Mouse (Mus musculus): ENCODE measurements around the gene Zfyve26. TPM values are rescaled to one million over a fixed set of nuclear protein-coding genes. Genes with fewer than 3 reads are reported as not detected.

Gene Zfyve26
- total RNA-seq, 1 experiment from 2014 or later: 64.7 TPM

DNA sequence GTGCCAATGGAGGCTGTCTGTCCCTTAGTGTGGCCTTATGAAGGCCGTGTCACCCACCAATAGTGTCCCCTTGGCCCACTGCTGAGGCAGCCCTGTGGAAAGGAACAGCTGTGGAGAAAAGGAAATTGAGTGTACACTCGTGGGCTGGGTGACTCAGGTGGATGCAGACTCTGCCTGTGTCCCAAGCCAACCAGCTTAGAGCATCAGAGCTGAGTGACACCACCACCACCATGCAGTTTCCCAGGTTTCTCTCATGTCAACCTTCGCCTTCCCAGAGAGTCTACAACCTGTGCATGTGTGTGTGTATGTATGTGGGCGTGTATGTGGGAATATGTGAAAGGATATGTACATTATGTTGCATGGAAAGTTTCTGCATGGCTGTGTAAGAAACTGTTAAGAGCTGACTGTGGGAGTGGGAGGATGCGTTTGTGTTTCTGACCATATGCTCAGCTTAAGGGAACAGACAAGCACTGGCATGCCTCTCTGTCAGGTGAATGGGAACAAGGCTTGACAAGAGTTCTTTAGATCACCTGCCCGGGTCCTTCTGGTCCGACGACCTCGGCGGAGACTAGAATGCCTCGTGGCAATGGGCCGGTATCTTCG is 16.5 kb downstream of the Zfyve26 start:
- ATAC-seq (ENCODE audit: extremely low read depth, insufficient number of reproducible peaks, low FRiP score, poor library complexity, severe bottlenecking): no peak

DNA sequence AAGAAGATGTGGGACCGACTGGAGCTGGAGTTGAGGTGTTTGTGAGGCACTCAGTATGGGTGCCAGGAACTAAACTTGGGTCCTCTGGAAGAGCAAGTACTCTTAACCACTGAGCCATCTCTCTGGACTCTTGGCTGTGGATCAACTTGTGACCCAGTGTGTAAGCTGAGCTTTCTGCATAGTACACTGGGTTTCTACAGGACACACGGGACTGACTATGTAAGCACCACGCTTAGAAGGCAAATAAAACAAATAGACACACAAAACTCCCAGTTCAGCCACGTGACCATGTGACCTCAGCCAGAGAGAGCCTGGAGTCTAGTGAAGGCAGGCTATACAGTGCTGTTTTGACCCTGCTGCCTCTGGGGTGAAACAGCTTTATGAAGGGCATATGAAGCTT is 23.5 kb downstream of the Zfyve26 start:
- no peak for ATAC-seq (ENCODE audit: extremely low read depth, insufficient number of reproducible peaks, low FRiP score, poor library complexity, severe bottlenecking)

DNA sequence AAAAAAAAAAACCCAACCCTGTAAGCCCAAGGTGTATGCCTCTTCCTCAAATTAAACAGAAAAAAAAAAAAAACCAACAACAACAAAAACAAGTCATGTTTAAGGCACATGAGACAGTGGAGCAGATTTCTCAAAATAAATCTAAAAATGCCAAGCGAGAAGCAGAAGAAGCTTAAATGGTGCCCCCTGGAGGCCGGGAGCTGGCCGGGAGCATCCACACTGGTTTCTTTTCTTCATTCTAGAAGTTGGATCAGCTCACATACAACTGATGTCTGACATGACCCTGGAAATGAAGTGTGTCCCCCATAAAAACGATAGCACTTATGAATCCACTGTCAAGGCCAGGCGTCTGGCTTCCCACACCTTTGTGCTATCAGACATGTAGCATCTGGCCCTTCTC is 35.1 kb downstream of the Zfyve26 start:
- 0 out of 2 replicates have a peak, but pooled peaks have one; percentile 30 for ATAC-seq (ENCODE audit: extremely low read depth, insufficient number of reproducible peaks, low FRiP score, poor library complexity, severe bottlenecking)

DNA sequence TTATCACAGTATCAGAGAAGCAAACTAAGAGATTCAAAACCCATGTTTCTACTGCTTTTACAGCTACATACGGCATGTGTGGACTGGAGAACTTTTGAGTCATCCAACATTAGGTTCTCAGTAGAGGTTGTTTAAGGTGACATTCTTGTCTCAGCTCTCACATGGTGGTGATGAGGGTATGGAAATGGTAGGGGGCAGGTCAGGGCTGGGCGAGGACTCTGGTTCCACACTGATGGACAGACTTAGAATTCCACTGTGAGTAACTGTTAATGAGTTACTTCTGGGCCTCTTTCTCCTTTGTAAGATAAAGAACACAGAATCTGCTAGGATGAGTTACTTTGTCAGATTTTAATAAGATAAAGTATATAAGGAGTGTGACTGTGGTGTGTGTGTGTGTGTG is 36.0 kb downstream of the Zfyve26 start:
- no peak for ATAC-seq (ENCODE audit: extremely low read depth, insufficient number of reproducible peaks, low FRiP score, poor library complexity, severe bottlenecking)

DNA sequence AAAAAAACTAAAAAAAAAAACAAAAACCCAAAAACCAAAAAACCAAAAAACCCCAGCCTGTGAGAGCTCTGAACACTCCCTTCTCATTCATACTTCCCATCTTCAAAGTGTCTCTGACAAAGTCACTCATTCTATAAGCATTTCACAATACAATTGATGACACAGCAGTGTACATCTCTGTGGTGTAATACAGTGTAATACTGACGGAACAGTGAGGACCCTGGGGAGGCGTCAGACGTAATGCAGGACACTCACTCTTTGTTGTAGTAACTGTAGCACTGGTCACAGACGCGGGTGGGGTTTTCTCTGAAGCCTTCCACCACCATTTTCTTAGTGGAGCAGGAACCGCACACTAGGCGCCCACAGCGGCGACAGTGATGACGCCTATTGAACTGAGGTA is 41.1 kb downstream of the Zfyve26 start:
- peak; percentile 85 for ATAC-seq (ENCODE audit: extremely low read depth, insufficient number of reproducible peaks, low FRiP score, poor library complexity, severe bottlenecking)

DNA sequence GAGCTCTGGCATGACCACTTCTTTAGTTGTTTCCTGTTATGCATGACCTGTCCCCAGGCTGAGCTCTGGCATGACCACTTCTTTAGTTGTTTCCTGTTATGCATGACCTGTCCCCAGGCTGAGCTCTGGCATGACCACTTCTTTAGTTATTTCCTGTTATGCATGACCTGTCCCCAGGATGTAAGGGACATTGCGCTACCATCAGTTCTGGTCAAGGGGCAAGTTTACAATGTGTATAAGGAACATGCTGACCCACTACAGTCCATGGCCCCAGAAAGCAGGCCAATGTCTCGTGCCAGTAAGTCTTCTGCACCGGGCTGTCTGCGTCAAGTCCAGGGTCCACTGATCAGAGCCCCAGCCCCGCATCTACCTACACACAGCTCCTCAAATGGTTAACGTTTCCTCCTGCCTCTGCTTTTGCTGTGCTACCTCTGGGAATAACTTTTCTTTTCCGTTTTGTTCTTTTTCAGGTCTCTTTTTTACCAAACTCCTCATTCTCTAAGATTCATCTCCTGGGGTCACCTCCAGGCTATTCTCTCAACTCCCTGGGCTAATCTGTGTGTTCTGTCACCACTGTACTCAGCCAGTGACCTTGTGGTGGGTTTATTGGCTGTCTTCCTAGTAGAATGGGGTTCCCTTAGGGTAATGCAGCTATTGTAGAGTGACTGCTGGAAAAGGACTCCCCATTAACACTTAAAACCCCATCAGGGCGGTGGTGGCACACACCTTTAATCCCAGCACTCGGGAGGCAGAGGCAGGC is 42.6 kb downstream of the Zfyve26 start:
- peak; percentile 72 for ATAC-seq (ENCODE audit: extremely low read depth, insufficient number of reproducible peaks, low FRiP score, poor library complexity, severe bottlenecking)

DNA sequence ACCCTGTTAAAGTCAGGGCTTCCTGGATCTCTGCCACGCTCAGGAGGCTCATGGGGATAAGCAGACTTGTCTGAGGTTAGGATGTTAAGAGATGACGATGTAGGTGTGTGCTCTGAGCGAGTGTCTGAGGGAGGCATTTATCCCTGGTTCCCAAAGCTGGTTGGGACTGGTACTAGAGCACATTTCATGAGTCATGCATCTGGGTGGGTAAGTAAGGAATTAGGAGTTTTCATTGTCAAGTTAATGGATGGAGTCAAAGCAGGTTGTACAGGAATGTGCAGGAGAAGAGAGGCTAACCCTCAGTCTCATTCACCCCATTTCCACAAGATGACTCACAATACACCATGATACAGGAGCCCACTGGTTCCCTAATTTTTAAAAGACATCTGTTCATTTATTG is 48.0 kb downstream of the Zfyve26 start:
- no peak for ATAC-seq (ENCODE audit: extremely low read depth, insufficient number of reproducible peaks, low FRiP score, poor library complexity, severe bottlenecking)

DNA sequence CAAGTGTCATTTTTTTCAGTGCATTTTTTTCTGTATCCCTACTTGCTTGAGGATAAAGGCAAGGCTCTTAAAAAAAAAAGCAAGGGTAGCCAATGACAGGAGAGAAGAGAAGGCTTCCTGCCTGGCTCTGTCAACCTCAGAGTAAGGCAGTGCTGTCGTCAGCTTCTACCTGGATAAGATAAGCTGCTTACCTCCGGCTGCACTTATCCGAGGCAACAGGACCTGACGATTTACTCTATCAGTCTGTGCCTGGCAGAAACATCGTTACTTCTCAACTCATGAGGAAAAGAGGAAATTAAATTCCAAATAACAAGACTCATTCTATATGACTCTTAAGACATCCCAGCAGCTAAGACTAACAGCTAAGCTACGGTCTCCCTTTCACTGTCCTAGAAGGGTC is 53.2 kb downstream of the Zfyve26 start:
- no peak for ATAC-seq (ENCODE audit: extremely low read depth, insufficient number of reproducible peaks, low FRiP score, poor library complexity, severe bottlenecking)

DNA sequence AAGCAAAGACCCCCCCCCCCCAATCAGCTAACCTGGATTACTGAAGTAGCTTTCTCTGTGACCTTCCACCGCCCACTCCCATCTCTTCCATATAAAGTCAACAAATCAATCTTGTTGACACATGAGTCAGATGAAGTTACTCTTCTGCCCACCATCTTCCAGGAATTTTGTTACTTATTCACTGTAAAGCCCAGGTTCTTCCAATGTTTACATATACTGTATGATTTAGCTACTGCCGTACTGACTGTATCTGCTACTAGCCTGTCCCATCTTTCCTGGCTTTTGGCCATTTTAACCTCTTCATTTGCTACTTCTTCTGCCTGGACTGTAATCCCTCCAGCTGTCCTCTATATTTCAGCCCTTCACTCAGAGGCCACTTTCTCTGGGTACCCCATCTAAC is 54.1 kb downstream of the Zfyve26 start:
- ATAC-seq (ENCODE audit: extremely low read depth, insufficient number of reproducible peaks, low FRiP score, poor library complexity, severe bottlenecking): no peak

DNA sequence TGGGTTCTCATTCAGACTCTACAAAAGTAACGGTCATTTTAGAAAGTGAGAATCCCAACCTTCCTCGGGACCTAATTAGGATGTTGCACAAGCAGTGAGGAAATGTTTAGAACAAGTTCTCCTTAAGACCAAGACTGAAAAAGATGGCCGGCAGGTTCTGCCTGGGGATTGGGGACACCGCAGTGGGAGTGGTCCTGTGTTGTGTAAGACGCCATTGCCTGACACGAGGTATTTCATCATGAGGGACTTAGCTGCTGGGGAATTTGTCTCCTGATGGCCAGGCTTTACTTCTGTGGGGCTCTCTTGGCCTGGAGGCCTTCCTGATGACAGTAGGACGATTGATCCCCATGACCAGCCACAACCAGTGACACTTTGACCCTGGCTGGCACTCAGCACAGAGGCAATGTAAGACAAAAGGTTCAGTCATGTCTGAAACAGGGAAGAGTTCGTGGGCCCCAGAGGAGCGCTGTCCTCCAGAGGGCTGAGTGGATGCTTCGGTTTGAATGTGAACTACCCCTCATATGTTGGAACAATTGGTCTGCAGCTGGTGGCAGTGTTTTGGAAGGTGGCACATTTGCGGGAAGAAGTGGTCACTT is 60.5 kb downstream of the Zfyve26 start:
- ATAC-seq (ENCODE audit: extremely low read depth, insufficient number of reproducible peaks, low FRiP score, poor library complexity, severe bottlenecking): peak; percentile 61

DNA sequence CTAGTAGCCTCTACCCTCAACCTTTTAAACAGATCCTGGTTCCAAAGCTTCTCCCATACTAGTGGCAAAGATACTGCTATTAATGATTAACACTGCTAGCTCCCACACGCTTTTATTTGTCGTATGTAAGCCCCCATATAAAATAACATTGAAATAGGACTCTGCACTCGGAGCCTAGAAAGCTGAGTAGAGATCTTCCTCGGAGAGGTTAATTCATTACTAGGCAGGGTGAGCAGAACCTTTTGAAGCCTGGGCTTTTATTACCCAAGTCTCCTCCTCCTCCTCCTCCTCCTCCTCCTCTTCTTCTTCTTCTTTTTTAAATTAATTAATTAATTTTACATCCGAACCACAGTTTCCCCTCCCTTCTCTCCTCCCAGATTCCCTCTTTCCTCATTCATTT is 78.6 kb downstream of the Zfyve26 start:
- no peak for ATAC-seq (ENCODE audit: extremely low read depth, insufficient number of reproducible peaks, low FRiP score, poor library complexity, severe bottlenecking)

DNA sequence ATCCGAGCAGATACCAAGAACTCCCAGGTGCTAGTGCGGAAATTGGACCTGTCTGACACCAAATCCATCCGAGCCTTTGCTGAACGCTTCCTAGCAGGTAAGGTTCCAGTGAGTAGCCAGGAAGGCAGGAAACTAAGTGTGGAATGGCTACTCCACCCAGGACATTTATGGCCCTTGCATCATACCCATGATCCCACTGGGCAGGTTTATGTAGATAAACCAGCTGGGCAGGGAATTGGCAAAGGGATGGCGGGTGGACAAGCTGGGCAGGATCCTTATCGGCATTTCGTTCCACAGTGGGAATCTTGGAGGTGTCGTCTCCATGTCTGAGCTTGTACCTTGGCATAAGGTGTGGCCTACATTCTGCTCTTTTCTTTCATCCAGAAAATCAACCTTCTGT is 84.7 kb downstream of the Zfyve26 start:
- no peak for ATAC-seq (ENCODE audit: extremely low read depth, insufficient number of reproducible peaks, low FRiP score, poor library complexity, severe bottlenecking)

DNA sequence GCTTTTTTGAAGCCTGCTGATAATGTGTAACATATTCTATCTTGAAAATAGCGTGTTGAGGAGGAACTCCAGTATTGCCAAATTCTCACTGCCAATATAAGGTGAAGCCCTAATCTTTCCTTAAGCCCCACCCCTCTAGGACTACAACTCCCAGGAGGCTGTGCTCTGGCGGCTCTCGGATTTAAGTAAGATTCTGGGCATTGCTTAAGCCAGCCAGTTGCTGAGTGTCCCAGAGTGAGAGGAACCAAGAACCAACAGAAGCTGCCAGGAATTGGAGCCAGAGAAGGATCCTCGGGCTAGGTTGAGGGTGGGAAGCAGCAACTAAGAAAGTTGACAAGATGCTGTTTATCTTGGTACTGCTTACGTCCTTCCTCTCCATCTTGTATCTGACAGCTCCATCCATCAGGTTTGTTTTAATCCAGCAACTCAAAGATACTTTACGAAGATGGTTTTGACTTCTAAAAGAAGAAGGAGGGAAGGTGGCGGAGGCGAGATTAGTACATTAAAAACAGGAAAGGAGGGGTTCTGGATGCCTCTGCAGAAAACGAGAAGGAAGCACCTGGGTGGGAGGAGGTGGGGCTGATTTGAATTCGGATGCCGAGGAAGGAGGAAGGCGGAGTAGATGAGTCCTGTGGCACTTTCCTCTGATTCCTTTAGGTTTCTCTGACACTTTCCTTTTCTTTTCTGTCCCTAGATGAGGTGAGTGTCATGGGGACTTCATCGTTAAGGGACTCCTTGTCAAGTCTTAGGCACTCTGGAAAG is 87.2 kb downstream of the Zfyve26 start, which contains the start of gene Rdh12:
Rdh12 (plus strand) TSS at position 212 of the 762 bp plus-strand sequence.
- peak; percentile 85 for ATAC-seq (ENCODE audit: extremely low read depth, insufficient number of reproducible peaks, low FRiP score, poor library complexity, severe bottlenecking)

DNA sequence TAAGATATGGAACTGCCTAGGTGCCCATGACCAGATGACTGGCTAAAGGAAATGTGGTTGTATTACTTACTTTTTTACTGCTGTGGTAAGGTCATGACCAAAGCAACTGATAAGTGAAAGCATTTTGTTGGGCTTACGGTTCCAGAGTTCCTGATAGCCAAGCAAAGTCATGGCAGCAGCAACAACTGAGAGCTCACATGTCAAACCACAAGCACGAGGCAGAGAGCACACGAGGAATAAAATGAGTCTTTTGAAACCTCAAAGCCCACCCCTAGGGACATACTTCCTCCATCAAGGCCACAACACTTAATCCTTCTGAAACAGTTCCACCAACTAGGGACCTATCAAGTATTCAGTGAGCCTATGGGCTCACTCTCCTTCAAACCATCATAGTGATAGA is 94.2 kb downstream of the Zfyve26 start:
- no peak for ATAC-seq (ENCODE audit: extremely low read depth, insufficient number of reproducible peaks, low FRiP score, poor library complexity, severe bottlenecking)

DNA sequence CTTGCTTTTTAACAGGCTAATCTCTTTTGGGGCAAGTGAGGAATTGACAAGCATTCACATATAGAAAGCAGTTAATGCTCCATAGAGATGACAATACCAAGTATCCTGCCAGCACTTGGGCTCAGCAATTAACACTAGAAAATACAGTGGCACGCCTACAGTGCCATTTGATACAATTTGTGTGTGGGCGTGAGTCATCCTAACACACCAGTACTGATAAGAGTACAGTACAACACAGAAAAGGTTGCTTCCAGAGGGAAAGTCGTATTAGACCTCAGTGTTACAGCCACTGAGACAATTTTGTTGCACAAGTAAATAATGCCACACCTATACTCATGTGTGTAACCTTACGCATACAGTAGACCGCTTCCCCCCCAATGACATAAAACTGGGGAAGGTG is 99.0 kb downstream of the Zfyve26 start:
- ATAC-seq (ENCODE audit: extremely low read depth, insufficient number of reproducible peaks, low FRiP score, poor library complexity, severe bottlenecking): no peak

DNA sequence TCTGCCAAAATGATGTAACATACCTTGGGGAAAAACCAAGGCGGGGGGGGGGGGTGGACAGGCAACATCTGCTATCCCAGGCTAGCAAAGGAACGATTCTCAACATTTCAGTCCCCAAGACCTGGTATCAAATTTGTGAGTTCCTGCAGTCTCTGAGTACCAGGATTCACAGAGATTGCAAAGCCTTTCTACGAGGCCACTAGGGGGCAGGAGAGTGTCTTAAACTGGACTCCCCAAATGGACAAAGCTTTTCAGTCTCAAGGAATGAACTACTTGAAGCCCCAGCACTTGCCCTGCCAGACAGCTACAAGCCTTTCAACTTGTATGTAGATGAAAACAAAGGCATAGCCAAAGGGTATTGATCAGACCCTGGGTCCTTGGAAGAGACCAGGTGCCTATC is 102.7 kb downstream of the Zfyve26 start:
- peak; percentile 69 for ATAC-seq (ENCODE audit: extremely low read depth, insufficient number of reproducible peaks, low FRiP score, poor library complexity, severe bottlenecking)

DNA sequence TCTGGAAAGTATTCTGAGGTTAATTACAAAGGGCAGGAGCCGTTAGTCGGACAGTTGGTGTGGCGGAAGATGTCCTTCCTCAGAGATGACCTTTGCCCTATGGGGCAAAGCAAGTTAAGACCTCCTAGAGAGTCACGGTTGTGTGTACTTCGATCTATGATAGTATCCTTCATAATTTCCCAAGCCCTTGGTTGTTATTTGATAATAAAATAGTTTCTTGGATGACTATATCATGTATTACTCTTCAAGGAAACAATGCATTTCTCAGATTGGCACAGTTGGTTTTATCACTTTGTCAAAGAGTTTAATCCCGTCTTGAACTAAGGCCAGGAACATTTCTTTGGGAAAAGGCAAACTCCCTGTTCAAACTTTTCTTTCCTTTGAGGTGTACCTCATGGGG is 103.9 kb downstream of the Zfyve26 start, which contains the start of gene Rdh11:
Rdh11 (minus strand) TSS at position 101 of the 400 bp plus-strand sequence.
- no peak for ATAC-seq (ENCODE audit: extremely low read depth, insufficient number of reproducible peaks, low FRiP score, poor library complexity, severe bottlenecking)

DNA sequence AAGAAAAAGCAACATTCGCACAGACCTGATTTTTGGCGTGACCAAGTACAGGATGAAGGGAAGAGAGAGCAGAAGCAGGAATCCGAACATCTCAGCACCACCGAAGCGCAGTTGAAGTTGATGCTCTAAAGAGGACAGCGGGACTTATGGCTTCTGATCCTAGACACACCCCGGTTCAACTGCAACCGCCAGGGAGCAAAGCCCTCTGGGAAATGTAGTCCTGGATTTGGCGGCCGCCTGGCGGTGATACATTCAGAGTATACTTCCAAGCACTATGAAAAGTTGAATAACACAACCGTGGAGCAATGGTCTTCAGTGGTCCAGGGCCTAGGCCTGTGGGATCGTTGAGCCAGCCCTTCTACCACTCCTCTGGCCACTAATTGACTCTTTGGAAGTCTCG is 104.4 kb downstream of the Zfyve26 start:
- ATAC-seq (ENCODE audit: extremely low read depth, insufficient number of reproducible peaks, low FRiP score, poor library complexity, severe bottlenecking): peak; percentile 90

DNA sequence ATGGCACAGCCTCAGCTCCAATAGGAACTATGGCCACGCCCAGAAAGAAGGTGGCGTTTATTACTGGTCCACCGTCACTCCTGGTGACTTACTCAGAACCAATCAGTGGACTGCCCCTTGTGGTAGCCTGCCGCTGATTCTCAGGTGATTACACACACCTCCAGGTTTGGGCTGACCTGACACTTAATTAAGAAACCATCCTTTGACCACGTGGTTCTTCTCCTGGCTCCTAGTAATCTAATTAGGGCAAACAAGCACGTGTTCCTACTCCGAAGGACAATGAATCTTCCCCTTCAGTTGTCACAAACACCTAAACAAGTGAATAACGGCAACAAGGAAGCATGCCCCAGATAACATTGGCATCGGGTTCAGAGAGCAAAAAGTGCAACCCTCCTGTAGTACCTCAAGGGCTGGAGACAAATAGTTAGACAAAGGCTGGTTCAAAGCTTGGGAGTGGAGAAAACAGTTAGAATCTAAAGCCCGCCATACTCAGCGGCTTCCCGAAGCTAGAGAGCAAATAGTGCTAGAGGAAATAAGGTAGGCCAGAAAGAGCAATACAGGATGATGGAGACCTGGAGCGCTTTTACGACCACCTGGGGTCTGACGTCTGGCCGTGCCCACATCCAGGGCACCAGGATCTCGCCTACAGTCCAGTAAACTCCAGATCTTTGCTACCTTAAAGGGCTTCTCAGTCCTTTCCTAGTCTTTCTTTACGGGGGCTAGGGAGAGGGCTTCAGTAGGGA is 105.0 kb downstream of the Zfyve26 start:
- peak; percentile 72 for ATAC-seq (ENCODE audit: extremely low read depth, insufficient number of reproducible peaks, low FRiP score, poor library complexity, severe bottlenecking)

Data from neutrophil, adult 5-6 weeks (primary cell).